Mouse (Mus musculus): Measurements from ENCODE around the gene Begain.
A peak's percentile ranks its signal among the peaks of the same experiment; 100 is the strongest.

Gene Begain

DNA sequence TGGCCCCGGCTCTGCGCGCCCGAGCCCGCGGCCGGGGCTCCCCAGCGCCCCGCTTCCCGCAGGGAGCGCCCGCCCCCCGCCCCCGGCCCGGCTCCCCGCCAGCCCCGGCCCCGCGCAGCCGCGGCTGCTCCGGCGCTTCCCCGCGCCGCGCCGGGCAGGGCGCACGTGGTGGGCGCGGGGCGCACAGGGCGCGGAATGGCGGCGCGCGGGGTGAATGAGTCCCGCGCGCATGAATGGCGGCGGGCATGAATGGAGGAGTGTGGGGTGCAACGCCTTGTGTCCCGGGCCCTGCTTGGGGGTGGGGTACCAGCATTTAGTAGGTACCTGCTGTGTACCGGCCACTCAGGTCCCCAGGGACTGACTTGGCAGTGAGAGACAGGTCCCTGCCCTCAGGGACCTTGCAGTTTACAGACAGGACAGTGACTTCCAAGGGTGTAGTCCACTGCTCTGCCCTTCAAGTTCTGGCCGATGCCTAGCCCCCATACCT is at the start of gene Begain:
Gene Begain (minus strand): TSS at position 51 of the 487 bp plus-strand sequence.
- DNase-seq (ENCODE audit: low spot score): peak; percentile 31

DNA sequence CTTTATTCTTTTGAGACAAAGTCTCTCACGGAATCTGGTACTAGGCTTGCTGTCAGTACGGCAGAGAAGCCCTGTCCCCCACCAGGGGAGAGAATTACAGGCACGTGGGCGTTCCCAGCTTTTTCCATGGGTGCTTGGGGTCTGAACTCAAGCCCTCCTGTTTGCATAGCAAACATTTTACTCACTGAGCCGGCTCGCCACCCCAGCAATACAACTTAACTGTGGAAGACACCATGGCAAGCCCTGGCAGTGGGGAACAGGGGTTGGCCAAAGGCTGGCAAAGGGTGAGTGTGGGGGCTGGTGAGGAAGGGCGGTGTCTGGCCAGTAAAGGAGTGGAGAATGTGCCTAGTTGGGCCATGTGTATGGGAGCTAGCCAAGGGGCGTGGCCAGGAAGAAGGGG is 47.7 kb upstream of the Begain start:
- DNase-seq (ENCODE audit: low spot score): no peak

DNA sequence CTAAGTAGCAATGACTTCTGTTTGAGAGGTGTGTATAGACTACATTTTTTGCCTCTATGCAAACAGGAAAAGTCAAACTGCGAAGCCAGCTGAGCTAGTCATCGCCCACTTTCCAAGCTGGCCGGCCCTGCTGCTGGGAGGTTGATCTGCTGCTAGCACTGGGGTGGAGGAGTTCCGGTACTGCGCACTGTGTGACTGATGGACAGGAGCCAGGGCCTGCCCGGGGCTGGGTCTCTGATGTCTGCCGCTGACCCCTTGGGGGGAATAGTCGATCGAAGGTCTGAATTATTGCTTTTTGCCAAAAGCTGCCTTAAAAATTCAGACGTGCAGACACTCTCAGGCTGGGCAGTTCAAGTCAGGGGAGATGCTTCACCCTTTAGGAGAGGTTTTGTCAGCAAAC is 47.1 kb upstream of the Begain start:
- DNase-seq (ENCODE audit: low spot score): no peak

DNA sequence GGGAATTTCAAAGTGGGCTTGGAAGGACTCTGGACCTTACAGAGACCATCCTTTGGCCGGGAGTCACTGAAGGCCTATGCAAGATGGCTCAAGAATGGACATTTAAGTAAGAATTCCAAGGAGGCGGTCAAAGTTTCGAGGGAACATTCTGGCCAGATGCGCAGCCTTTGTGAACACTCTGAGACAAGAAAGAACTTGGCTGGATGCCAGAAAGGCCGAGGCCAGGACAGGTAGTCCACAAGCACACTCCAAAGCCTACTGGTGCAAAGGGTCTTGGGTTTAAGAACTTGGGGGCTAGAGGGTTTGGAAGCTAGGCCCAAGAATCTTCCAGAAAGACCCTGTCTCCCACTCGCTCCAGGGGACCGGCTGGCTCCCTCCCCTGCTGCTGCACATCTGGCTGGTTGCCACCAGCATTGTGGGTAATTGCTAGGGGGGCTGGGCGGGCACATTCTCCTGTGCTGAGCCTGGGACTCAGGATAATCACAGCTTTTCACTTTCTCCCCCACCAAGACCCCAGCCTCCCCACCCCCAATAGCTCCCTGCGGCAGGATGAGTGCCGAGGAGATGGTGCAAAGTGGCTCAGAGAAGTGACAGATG is 45.1 kb upstream of the Begain start:
- no peak for DNase-seq (ENCODE audit: low spot score)

DNA sequence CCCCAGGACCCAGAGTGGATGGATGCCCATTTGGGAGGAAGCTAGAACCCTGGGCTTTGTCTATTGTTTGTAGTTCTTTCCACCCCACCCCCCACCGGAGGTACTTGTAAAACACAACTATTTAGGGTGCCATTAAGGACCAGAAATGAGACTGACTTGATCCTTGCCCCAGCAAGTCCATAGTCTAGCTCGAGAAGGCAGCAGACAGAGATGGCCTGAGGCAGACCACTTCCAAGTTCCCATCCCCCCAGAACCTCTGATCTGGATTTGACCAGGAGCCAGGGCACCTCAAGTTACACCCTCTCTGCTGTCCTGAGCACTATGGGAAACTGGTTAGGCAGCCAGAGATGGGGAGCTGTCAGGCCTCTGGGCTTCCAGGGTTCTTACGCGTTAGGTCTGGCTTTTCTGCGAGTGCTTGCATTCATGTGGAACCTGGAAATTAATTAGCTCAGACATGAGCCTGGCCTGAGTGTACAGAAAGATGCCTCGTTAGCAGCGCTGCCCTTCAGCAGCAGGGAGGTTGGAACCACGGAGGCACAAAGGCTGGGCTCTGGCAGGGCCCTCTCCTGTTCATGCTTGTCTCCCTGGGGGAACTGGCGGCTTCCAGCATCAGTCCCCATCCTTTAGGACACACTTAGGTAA is 44.5 kb upstream of the Begain start:
- no peak for DNase-seq (ENCODE audit: low spot score)

DNA sequence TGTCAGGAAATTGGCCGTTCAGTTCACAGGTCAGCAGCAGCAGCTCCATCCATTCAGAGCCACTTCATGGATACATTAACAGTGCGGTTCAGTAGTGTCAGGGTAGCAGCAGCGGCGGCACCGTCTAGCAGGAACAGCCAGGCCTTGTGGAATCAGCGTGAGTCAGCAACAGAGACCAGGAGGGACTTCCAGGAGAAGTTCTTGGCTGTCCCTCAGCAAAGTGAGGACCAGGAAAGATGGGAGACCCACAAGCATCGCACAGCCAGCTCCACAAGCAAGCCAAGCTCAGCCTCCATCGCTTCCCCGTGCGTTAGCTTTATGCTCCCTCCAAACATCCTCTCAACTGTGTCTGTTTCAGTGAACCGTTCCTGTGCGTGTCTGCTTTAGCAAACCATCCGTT is 40.9 kb upstream of the Begain start:
- DNase-seq (ENCODE audit: low spot score): no peak

DNA sequence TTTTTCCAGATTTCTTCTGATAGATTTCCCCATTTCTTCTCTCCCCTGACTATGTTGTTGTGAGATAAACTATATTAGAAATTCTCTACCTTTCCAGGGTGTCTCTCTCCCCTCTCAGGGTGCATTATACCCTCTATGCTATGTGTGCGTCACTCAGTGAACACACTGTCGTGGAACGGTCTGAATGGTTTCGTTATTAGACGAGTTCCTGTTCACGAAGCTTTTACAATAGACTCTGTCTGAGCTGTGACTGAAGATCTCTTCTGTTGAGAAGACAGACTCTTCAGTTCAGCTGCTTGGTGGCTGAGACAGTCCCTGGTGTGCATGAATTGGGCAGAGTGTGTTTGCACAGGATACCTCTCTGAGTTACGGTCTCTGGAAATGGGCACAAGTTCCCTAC is 32.4 kb upstream of the Begain start:
- no peak for DNase-seq (ENCODE audit: low spot score)

DNA sequence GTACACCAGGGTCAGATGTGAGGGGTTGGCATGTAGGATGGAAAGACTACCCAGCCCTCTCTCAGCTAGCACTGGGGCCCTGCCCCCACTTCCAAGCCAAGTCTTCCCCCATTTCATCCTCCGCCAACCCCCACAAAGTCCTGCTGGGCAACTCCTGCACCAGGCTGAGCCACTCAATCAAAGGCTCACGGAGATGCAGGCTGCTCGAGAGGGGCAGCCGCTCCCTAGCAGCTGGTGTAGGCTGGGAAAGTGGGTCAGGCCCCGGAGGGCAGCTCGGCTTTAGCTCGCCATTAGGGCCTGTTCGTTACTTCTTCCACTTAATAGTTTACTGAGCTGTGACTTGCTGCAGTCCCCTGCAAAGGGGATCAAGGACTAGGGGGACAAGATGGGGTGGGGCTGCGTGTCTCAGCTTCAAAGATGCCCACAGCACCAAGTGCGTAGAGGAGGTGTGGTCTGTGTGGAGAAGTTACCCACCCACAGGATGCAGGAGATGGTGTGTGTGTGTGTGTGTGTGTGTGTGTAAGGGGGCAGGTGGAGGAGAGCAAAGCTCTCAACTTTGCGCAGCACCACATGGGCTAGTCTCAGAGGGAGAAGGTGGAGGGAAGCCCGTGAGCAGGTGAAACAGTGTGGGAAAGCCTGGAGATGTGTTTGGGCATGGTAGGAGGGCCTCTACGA is 22.6 kb upstream of the Begain start:
- DNase-seq (ENCODE audit: low spot score): no peak

DNA sequence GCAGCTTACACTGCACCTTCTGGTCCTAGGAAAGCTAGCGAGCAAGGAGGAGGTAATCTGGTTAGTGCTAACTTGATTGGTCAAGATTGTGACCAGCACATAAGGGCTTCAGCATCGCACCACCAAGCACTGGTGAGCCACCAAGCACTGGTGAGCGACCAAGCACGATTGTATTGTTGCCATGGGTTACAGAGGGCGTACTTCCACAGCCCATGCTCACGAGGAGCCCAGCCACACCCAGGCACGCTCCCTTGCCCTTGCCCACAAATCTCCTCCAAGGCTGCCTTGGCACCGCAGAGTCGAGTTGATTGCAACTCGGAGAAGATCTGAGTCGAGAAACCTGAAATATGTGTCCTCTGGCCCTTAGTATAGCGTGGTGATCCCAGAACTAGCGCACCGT is 22.0 kb upstream of the Begain start:
- no peak for DNase-seq (ENCODE audit: low spot score)

DNA sequence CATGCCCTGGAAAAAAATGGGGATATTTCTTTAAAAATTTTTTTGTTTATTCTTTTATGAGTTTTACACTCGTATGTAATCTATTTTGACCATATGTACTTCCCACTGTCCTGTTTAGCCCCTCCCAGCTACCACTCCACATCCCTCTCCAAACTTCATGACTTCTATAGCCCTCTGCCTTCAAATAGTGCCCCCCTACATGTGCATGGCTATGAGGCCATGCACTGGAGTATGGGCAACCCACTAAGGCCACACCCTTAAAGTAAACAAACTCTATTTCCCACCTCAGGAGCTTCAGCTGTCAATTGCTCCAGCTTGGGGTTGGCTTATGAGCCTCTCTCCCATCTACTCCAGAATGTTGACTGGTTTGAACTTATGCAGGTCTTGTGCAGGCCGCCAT is 18.1 kb upstream of the Begain start:
- DNase-seq (ENCODE audit: low spot score): no peak

DNA sequence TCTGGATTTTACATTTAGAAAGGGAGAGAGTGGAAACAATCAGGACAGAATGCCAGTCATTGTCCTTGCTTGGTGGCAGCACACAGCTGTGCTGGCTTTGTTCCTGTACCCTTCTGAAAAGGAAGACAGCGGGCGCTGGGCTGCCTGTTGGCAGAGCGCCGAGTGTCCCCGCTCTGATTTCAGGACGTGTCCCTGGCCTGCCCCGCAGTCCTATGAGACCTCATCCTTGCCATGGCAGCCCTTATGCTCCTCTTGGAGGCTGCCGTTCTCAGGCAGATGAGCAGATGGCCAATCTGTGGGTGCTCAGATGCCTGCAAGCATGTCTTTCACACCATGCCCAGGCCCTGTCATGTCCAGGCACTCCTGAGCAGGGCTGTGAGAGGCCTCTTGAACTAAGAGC is 17.7 kb upstream of the Begain start:
- no peak for DNase-seq (ENCODE audit: low spot score)

DNA sequence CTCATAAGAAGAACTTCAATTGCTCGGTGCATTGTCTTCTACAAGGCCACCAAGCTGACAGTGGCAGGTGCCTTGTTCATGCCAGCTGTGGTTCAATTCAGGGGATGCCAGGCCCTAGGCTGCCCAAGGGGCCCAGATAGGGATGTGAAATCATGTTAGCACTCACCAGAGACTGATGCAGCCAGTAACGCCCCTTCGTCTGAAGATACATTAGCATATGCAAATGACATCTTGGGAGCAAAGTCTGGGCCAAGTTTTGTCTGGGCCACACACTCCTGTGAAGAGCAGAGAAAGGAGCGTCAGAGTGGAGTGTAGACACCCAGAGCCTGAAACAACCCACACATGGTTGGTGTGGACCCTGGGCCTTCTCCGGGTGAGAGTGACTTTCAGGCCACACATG is 17.0 kb upstream of the Begain start:
- DNase-seq (ENCODE audit: low spot score): no peak

DNA sequence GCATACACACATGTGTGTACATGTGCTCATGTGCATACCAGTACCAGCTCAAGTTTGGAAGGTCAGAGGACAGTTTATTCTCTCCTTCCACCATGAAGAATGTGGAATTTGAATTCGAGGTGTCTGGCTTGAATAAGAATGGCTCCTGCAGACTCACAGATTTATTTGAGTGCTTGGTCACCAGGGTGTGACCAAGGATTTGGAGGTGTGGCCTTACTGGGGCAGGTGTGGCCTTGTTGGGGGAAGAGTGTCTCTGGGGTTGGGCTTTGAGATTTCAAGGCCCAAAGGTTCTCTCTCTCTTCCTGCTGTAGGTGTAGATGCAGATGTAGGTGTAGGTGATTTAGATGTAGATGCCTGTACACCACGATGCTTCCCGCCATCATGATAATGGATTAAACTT is 15.5 kb upstream of the Begain start:
- DNase-seq (ENCODE audit: low spot score): no peak

DNA sequence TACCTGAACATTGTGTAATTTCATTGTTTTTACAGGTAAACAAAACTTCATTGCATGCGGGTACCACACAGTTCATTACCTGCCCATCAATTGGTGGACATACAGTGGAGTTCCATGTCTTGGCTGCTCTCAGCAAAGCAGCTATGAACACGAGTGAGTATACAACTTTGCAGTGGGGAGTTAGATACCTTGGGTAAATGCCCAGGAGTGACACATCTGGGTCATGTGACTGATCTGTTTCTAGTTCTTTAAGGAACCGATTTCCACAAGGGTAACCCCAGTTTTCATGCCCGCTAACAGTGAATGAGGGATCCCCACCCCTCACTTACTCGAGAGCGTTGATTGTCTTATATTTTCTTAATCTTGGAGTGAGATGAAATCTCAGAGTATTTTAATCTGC is 9.0 kb upstream of the Begain start:
- no peak for DNase-seq (ENCODE audit: low spot score)

DNA sequence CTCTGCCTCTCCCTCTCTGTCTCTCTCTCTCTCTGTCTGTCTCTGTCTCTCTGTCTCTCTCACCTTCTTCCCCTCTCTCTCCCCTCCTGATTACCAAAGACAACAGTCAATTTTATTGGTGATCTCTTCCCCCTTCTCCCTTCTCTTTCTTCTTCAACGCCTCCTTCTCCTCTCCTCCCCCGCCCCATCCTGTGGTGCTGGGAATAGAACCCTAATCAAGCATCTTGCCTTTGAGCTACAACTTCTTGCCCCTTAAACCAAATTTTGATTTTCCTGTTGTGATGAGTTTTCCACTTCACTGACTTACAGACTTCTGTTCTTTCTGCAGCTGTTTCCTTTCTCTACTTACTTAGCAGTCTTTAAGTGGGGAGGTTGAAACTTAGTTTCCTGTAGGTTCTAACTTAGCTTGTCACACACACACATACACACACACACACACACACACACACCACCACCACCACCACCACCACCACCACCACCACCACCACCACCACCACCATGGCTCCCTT is 6.8 kb upstream of the Begain start:
- DNase-seq (ENCODE audit: low spot score): no peak

DNA sequence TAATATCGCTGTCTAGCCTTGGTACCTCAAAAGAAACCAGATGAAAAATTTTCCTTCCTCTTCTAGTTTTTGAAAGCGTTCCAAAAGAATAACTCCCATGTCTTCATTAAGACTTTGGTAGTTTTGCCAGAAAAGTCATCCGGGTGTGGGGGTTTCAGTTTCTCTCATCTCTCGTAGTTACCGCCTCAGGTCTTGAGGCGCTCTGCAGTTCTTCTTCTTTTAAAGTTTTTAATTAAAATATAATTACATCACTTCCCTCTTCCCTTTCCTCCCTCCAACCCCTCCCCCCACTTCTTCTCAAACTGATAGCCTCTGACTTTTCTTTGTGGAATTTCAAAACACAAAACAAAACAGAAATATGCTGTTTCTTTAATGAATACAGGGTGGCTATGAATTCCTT is 6.1 kb upstream of the Begain start:
- no peak for DNase-seq (ENCODE audit: low spot score)

DNA sequence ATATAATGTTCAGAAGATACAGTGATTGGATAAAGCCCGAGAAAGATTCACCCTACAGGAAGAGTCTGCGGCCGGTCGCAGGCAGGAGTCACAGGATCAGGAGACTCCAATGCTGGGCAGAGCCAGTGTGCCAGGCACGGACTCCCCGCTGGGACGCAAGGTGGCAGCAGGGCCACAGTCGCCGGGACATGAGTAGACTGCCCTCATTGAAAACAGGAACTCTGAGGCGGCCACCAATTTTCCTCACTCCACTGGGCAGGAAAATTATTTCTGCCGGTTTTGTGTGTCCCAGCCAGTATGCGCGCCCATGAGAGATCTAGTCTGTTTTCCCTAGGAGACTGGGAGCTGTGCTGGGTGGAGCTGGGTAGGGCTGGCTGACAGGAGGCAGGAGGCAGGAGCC is 3.2 kb upstream of the Begain start:
- no peak for DNase-seq (ENCODE audit: low spot score)

DNA sequence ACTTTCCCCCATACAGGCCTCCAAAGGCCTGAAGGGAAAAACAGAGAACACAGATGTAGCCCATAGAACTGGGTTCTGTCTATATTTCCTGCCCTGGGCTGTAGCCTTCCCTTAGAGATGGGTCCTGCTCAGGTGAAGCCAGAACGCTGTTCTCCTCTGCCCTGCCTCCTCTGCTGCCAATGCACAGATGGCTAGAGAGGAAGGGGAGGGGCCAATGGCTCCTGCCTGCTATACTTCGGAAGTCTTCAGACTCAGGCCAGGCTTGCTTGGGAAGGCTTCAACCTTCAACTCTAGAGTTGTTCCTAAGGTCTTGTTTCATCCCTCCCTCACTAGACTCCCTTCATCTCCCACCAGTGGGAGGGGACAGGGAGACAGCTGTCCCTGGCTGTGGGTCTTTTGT is 1.7 kb upstream of the Begain start:
- DNase-seq (ENCODE audit: low spot score): no peak

DNA sequence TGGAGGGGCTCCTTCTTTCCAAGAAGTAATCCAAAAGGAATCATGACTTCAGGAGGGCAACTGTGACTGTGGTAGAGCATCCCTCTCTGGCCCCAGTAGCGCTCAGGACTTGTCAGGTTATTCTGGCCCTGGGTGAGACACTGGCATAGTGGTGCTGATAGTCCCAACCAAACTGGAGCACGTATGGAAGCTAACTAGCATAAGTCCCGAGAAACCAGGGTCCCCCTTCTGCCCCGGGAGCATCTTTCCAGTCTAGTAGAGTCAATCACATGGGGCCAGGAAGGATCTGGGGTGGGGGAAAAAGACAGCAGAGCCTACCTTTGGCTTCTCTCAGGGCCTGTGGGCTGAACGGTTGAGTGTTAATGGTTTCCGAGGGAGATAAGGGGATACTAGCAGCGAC is 721 bp upstream of the Begain start:
- no peak for DNase-seq (ENCODE audit: low spot score)

DNA sequence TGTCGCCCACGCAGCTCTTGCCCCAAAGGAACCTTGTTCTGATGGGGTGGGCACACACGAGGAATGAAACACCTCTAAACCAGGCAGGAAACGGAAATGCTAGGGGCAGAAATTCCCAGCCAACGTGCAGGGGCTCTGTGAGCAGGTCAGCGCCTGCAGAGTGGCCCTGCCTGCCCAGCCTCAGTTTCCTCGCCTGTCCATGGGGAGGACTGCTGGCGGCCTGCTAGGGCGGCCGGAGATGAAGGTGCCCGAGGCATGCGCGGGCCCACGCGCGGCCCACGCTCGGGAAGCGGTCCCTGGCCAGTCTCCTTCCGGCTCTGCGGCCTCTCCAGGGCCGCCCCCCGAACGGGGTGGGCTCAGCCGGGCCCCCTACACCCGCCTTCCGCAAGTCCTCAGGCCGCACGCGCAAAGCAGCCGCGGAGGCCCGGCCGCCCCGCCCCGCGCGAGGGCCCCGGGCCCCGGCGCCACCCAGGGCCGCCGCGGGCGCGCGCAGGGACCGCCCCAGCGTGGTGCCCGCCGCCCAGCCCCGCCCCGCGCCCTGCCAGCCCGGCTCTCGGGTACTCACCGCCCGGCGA is 369 bp downstream of the Begain start:
- peak; percentile 71 for DNase-seq (ENCODE audit: low spot score)

DNA sequence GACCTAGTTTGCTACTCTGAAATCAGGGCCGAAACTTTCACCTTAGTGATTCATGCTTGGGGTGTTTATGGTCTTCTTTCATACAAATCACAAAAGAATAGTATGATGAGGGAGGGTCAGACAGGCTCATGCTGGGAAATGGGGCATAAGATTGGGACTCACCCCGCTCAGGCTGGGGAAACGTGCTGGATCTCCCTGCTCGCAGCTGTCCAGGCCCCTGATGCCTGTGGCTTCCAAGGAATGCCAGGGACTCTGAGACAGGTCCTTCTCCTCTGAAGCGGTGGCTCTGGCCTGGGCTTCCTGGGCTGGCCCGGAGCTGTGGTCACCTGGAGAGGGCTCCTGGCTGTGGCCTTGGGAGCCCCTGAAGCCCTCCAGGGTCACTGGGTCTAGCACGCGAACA is 9.4 kb downstream of the Begain start:
- no peak for DNase-seq (ENCODE audit: low spot score)

DNA sequence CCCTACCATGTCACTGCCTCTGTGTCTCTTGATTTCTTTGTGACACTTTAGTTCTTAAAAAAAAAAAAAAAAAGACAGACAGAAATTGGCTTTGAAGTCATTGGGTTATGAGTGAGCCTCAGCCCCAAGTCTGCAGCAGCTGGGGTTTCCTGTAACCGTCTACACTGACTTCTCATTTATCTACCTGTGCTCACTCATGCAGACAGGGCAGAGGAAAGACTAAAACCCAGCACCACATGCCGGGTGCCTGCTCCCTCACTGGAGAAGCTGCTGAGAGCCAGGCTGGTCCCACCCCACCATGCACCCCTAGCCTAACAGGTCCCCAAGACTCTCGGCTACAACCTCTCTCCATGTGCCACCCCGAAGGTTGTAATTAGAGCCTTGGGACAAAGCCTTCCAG is 10.3 kb downstream of the Begain start:
- DNase-seq (ENCODE audit: low spot score): no peak
